Mouse (Mus musculus): ENCODE data around the gene Gm45753. TPM values are rescaled to one million over a fixed set of nuclear protein-coding genes. Genes with fewer than 3 reads are reported as not detected.

Gm45753 gene
- polyA plus RNA-seq, 1 experiment = not detected

DNA sequence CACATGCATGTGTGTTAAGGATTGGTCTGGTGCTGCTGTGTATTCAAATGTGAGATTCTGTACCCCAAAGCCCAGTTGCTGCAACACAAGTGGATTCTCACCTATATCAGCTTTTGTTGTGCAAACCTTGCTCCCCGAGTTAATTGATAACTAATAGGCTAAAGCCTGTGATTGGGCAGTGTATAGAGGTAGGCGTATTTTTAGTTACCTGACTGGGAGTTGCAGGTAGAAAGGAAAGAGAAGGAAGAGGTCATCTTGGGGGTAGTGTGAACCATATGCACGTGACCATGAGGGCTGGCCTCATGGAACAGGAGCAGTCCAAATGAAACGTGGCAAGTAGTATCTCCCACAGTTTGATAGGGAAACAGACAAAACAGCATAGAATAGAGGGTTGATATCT lies 43.3 kb downstream of the Gm45753 start:
- no peak for DNase-seq (ENCODE audit: low read depth in 1 of 2, low spot score in 2 of 2)

GRCm38 (mm10) chr8:45262851-45263250 lies 45.4 kb downstream of the Gm45753 start:
- no peak for TF ChIP-seq CTCF (IDR thresholded peaks at IDR 0.05; ENCODE audit: extremely low read depth, insufficient read depth, insufficient read length, insufficient replicate concordance)
- TF ChIP-seq POLR2A (IDR thresholded peaks at IDR 0.05; ENCODE audit: low read depth, low read length) = no peak
- Histone ChIP-seq H3K27me3 (ENCODE audit: control insufficient read depth, insufficient read depth, low read length) (no peaks in the 10 kb centered on the region), H3K4me3 (ENCODE audit: extremely low read depth, insufficient read depth, insufficient read length) (no peak overlapping the region), H3K4me1 (ENCODE audit: control insufficient read depth, insufficient read depth, insufficient read length) (no peaks in the 10 kb centered on the region), H3K36me3 (ENCODE audit: control insufficient read depth, insufficient read depth, low read length) (no peaks in the 10 kb centered on the region), H3K27ac (ENCODE audit: insufficient read depth, low read length) (no peak overlapping the region)
- DNase-seq (ENCODE audit: low read depth in 1 of 2, low spot score in 2 of 2) = no peak
- WGBS = 76% methylated on average over 3 of the region's 3 CpGs

More for the DNA sequence above, 43.3 kb downstream of the Gm45753 start:
- no peaks in the 10 kb centered on the region for H3K4me1 ChIP-seq (ENCODE audit: control insufficient read depth, insufficient read depth, insufficient read length)
- H3K27me3 ChIP-seq (ENCODE audit: control insufficient read depth, insufficient read depth, low read length) = no peaks in the 10 kb centered on the region
- H3K27ac ChIP-seq (ENCODE audit: insufficient read depth, low read length) = no peak overlapping the region
- no peaks in the 10 kb centered on the region for H3K36me3 ChIP-seq (ENCODE audit: control insufficient read depth, insufficient read depth, low read length)
- no peak for TF ChIP-seq CTCF (IDR thresholded peaks at IDR 0.05; ENCODE audit: extremely low read depth, insufficient read depth, insufficient read length, insufficient replicate concordance)
- TF ChIP-seq POLR2A (IDR thresholded peaks at IDR 0.05; ENCODE audit: low read depth, low read length) = no peak
- WGBS = 84% methylated on average over 4 of the region's 4 CpGs
- no peak overlapping the region for H3K4me3 ChIP-seq (ENCODE audit: extremely low read depth, insufficient read depth, insufficient read length)

GRCm38 (mm10) chr8:45261920-45262319 lies 46.3 kb downstream of the Gm45753 start, which contains the start of gene F11:
Gene F11, minus strand, starts transcription at chr8:45262031.
- WGBS = 82% methylated on average over 10 of the region's 10 CpGs
- no peak for TF ChIP-seq CTCF (IDR thresholded peaks at IDR 0.05; ENCODE audit: extremely low read depth, insufficient read depth, insufficient read length, insufficient replicate concordance)
- H3K4me3 ChIP-seq (ENCODE audit: extremely low read depth, insufficient read depth, insufficient read length) = no peak within 1 kb of the TSS
- no peaks in the 10 kb centered on the region for H3K27me3 ChIP-seq (ENCODE audit: control insufficient read depth, insufficient read depth, low read length)
- no peaks in the 10 kb centered on the region for H3K36me3 ChIP-seq (ENCODE audit: control insufficient read depth, insufficient read depth, low read length)
- no peak for DNase-seq (ENCODE audit: low read depth in 1 of 2, low spot score in 2 of 2)
- no peak within 1 kb of the TSS for H3K27ac ChIP-seq (ENCODE audit: insufficient read depth, low read length)
- no peaks in the 10 kb centered on the region for H3K4me1 ChIP-seq (ENCODE audit: control insufficient read depth, insufficient read depth, insufficient read length)

DNA sequence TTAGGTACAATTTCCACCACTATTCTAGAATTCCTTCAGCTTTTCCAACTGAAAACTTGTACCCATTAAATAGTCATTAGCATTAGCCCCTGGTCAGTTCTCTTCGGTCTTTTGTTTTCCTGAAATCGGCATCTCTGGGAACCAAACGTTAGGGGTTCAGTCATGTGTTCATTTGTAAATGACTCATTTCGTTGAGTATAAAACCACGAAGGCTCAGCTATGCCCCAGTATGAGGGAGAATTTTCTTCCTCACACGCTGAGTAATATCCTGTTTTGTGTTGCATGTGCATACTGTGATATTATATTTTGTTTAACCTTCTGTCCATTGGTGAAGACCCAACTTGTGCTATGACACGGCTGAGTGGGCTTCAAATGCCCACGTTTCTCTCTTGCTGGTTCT lies 49.8 kb downstream of the Gm45753 start:
- WGBS = 74% methylated on average over 8 of the region's 8 CpGs
- Histone ChIP-seq H3K27me3 (ENCODE audit: control insufficient read depth, insufficient read depth, low read length) (no peaks in the 10 kb centered on the region), H3K4me1 (ENCODE audit: control insufficient read depth, insufficient read depth, insufficient read length) (no peaks in the 10 kb centered on the region), H3K36me3 (ENCODE audit: control insufficient read depth, insufficient read depth, low read length) (no peaks in the 10 kb centered on the region), H3K27ac (ENCODE audit: insufficient read depth, low read length) (no peak overlapping the region), H3K4me3 (ENCODE audit: extremely low read depth, insufficient read depth, insufficient read length) (no peak overlapping the region)
- DNase-seq (ENCODE audit: low read depth in 1 of 2, low spot score in 2 of 2) = no peak
- no peak for TF ChIP-seq POLR2A (IDR thresholded peaks at IDR 0.05; ENCODE audit: low read depth, low read length)
- TF ChIP-seq CTCF (IDR thresholded peaks at IDR 0.05; ENCODE audit: extremely low read depth, insufficient read depth, insufficient read length, insufficient replicate concordance) = no peak

GRCm38 (mm10) chr8:45255040-45255439 lies 53.2 kb downstream of the Gm45753 start:
- no peak overlapping the region for H3K27ac ChIP-seq (ENCODE audit: insufficient read depth, low read length)
- no peak for DNase-seq (ENCODE audit: low read depth in 1 of 2, low spot score in 2 of 2)
- H3K36me3 ChIP-seq (ENCODE audit: control insufficient read depth, insufficient read depth, low read length) = no peaks in the 10 kb centered on the region
- 88% methylated on average over 12 of the region's 12 CpGs for WGBS
- H3K27me3 ChIP-seq (ENCODE audit: control insufficient read depth, insufficient read depth, low read length) = no peaks in the 10 kb centered on the region
- no peak overlapping the region for H3K4me3 ChIP-seq (ENCODE audit: extremely low read depth, insufficient read depth, insufficient read length)
- TF ChIP-seq POLR2A (IDR thresholded peaks at IDR 0.05; ENCODE audit: low read depth, low read length) (no peak), CTCF (IDR thresholded peaks at IDR 0.05; ENCODE audit: extremely low read depth, insufficient read depth, insufficient read length, insufficient replicate concordance) (no peak)
- H3K4me1 ChIP-seq (ENCODE audit: control insufficient read depth, insufficient read depth, insufficient read length) = no peaks in the 10 kb centered on the region

DNA sequence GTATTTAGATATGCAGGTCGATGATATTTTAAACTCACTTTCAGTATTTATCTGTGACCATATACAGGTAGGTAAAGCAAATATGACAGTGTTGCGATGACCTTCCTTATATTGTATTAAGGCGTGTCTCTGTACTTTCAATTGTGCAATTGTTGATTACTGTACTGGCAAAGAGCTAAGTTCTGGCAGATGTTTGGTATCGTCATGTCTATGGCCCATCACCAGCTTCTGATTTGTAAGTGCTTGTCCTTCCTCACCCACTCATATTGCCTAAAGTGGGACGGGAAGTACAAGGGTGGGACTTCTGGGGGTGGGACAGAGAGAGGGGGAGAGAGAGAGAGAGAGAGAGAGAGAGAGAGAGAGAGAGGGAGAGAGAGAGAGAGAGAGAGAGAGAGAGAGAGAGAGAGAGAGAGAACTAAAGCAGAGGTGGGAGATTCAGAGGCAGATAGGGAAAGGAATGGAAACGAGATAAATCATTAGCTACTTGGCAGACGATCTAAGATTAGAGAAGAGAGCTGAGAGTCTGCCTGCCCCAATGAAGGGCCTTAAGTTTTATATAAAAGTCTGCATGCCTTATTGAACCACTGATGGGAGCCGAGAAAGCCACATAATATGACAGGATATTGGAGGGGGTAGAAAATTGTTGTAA lies 53.9 kb downstream of the Gm45753 start:
- 81% methylated on average over 8 of the region's 8 CpGs for WGBS
- Histone ChIP-seq H3K4me3 (ENCODE audit: extremely low read depth, insufficient read depth, insufficient read length) (no peak overlapping the region), H3K36me3 (ENCODE audit: control insufficient read depth, insufficient read depth, low read length) (no peaks in the 10 kb centered on the region), H3K27me3 (ENCODE audit: control insufficient read depth, insufficient read depth, low read length) (no peaks in the 10 kb centered on the region), H3K27ac (ENCODE audit: insufficient read depth, low read length) (no peak overlapping the region), H3K4me1 (ENCODE audit: control insufficient read depth, insufficient read depth, insufficient read length) (no peaks in the 10 kb centered on the region)
- TF ChIP-seq CTCF (IDR thresholded peaks at IDR 0.05; ENCODE audit: extremely low read depth, insufficient read depth, insufficient read length, insufficient replicate concordance) (no peak), POLR2A (IDR thresholded peaks at IDR 0.05; ENCODE audit: low read depth, low read length) (no peak)
- DNase-seq (ENCODE audit: low read depth in 1 of 2, low spot score in 2 of 2) = no peak

GRCm38 (mm10) chr8:45253586-45253985 lies 54.7 kb downstream of the Gm45753 start:
- H3K27ac ChIP-seq (ENCODE audit: insufficient read depth, low read length) = no peak overlapping the region
- no peak for TF ChIP-seq POLR2A (IDR thresholded peaks at IDR 0.05; ENCODE audit: low read depth, low read length)
- no peak for TF ChIP-seq CTCF (IDR thresholded peaks at IDR 0.05; ENCODE audit: extremely low read depth, insufficient read depth, insufficient read length, insufficient replicate concordance)
- no peak overlapping the region for H3K4me3 ChIP-seq (ENCODE audit: extremely low read depth, insufficient read depth, insufficient read length)
- no peaks in the 10 kb centered on the region for H3K4me1 ChIP-seq (ENCODE audit: control insufficient read depth, insufficient read depth, insufficient read length)
- no peak for DNase-seq (ENCODE audit: low read depth in 1 of 2, low spot score in 2 of 2)
- H3K27me3 ChIP-seq (ENCODE audit: control insufficient read depth, insufficient read depth, low read length) = no peaks in the 10 kb centered on the region
- H3K36me3 ChIP-seq (ENCODE audit: control insufficient read depth, insufficient read depth, low read length) = no peaks in the 10 kb centered on the region
- WGBS = 94% methylated on average over 1 of the region's 1 CpGs

Data from spleen, adult 2 months (tissue).